Mouse (Mus musculus): ENCODE measurements around the gene Spsb3. TPM values are rescaled to one million over a fixed set of nuclear protein-coding genes. Genes with fewer than 3 reads are reported as not detected.

Spsb3 gene
- polyA plus RNA-seq, 1 experiment from 2014 or later, result 45.5 TPM

- H3K4me3 ChIP-seq (ENCODE audit: low read depth, low read length), result no peak overlapping the region
- no peak overlapping the region for H3K9ac ChIP-seq (ENCODE audit: low read length)
- no peaks in the 10 kb centered on the region for H3K4me1 ChIP-seq (replicated peaks; ENCODE audit: control insufficient read depth, insufficient read depth)
- no peaks in the 10 kb centered on the region for H3K36me3 ChIP-seq (ENCODE audit: control insufficient read depth, insufficient read depth, low read length)
- TF ChIP-seq EP300 (optimal IDR thresholded peaks at IDR 0.05) (no peak), CTCF (IDR thresholded peaks at IDR 0.05; ENCODE audit: low read depth) (no peak)
- H3K27me3 ChIP-seq (ENCODE audit: control insufficient read depth, insufficient read depth, low read length), result no peaks in the 10 kb centered on the region
- H3K9me3 ChIP-seq (ENCODE audit: control insufficient read depth, low read length), result no peaks in the 10 kb centered on the region
- no peak overlapping the region for H3K4me2 ChIP-seq (replicated peaks; ENCODE audit: low read depth)
- ATAC-seq (ENCODE audit: low FRiP score, low TSS enrichment) (no peak), DNase-seq (ENCODE audit: low spot score) (no peak)
- no peak overlapping the region for H3K27ac ChIP-seq (replicated peaks)
- WGBS, result 94% methylated on average over 1 of the region's 1 CpGs
Measured at GRCm38 (mm10) chr17:24847386-24847785, 39.1 kb upstream of the Spsb3 start.

- Histone ChIP-seq H3K4me1 (replicated peaks; ENCODE audit: control insufficient read depth, insufficient read depth) (no peaks in the 10 kb centered on the region), H3K9me3 (ENCODE audit: control insufficient read depth, low read length) (no peaks in the 10 kb centered on the region), H3K4me2 (replicated peaks; ENCODE audit: low read depth) (peak overlapping the region; percentile 92; the same call in 1 of the 2 replicates), H3K27me3 (ENCODE audit: control insufficient read depth, insufficient read depth, low read length) (no peaks in the 10 kb centered on the region), H3K4me3 (ENCODE audit: low read depth, low read length) (peak overlapping the region; percentile 70; the same call in 1 of the 2 replicates), H3K9ac (ENCODE audit: low read length) (no peak overlapping the region), H3K36me3 (ENCODE audit: control insufficient read depth, insufficient read depth, low read length) (no peaks in the 10 kb centered on the region), H3K27ac (replicated peaks) (no peak overlapping the region)
- ATAC-seq (ENCODE audit: low FRiP score, low TSS enrichment), result no peak
- TF ChIP-seq EP300 (optimal IDR thresholded peaks at IDR 0.05) (no peak), CTCF (IDR thresholded peaks at IDR 0.05; ENCODE audit: low read depth) (no peak)
- no peak for DNase-seq (ENCODE audit: low spot score)
Measured at GRCm38 (mm10) chr17:24848600-24849031, 37.8 kb upstream of the Spsb3 start.

- no peaks in the 10 kb centered on the region for H3K27me3 ChIP-seq (ENCODE audit: control insufficient read depth, insufficient read depth, low read length)
- H3K4me2 ChIP-seq (replicated peaks; ENCODE audit: low read depth), result peak overlapping the region; percentile 92
- peak; percentile 69 for TF ChIP-seq CTCF (IDR thresholded peaks at IDR 0.05; ENCODE audit: low read depth)
- no peak for TF ChIP-seq EP300 (optimal IDR thresholded peaks at IDR 0.05)
- peak overlapping the region; percentile 72 for H3K9ac ChIP-seq (ENCODE audit: low read length)
- no peaks in the 10 kb centered on the region for H3K36me3 ChIP-seq (ENCODE audit: control insufficient read depth, insufficient read depth, low read length)
- DNase-seq (ENCODE audit: low spot score) (no peak), ATAC-seq (ENCODE audit: low FRiP score, low TSS enrichment) (peak; percentile 60)
- under 1% methylated on average over 21 of the region's 21 CpGs for WGBS
- no peaks in the 10 kb centered on the region for H3K9me3 ChIP-seq (ENCODE audit: control insufficient read depth, low read length)
- H3K27ac ChIP-seq (replicated peaks), result peak overlapping the region; percentile 93
- no peaks in the 10 kb centered on the region for H3K4me1 ChIP-seq (replicated peaks; ENCODE audit: control insufficient read depth, insufficient read depth)
- H3K4me3 ChIP-seq (ENCODE audit: low read depth, low read length), result peak overlapping the region; percentile 70
Measured at GRCm38 (mm10) chr17:24849733-24850064, 36.7 kb upstream of the Spsb3 start.

GRCm38 (mm10) chr17:24850065-24850772 is 36.2 kb upstream of the Spsb3 start, which contains the start of gene Fahd1:
Gene Fahd1 (minus strand): TSS chr17:24850364.
- no peaks in the 10 kb centered on the region for H3K4me1 ChIP-seq (replicated peaks; ENCODE audit: control insufficient read depth, insufficient read depth)
- peak within 1 kb of the TSS; percentile 92 for H3K4me2 ChIP-seq (replicated peaks; ENCODE audit: low read depth)
- H3K9me3 ChIP-seq (ENCODE audit: control insufficient read depth, low read length), result no peaks in the 10 kb centered on the region
- H3K36me3 ChIP-seq (ENCODE audit: control insufficient read depth, insufficient read depth, low read length), result no peaks in the 10 kb centered on the region
- H3K27me3 ChIP-seq (ENCODE audit: control insufficient read depth, insufficient read depth, low read length), result no peaks in the 10 kb centered on the region
- ATAC-seq (ENCODE audit: low FRiP score, low TSS enrichment) (peak; percentile 99), DNase-seq (ENCODE audit: low spot score) (peak; percentile 96)
- peak within 1 kb of the TSS; percentile 70 for H3K4me3 ChIP-seq (ENCODE audit: low read depth, low read length)
- no peak for TF ChIP-seq EP300 (optimal IDR thresholded peaks at IDR 0.05)
- peak; percentile 51 for TF ChIP-seq CTCF (IDR thresholded peaks at IDR 0.05; ENCODE audit: low read depth)
- H3K27ac ChIP-seq (replicated peaks), result peak within 1 kb of the TSS; percentile 93
- peak within 1 kb of the TSS; percentile 72 for H3K9ac ChIP-seq (ENCODE audit: low read length)
- WGBS, result under 1% methylated on average over 56 of the region's 58 CpGs

GRCm38 (mm10) chr17:24850773-24851127 is 35.7 kb upstream of the Spsb3 start:
- Histone ChIP-seq H3K9ac (ENCODE audit: low read length) (peak overlapping the region; percentile 72), H3K4me2 (replicated peaks; ENCODE audit: low read depth) (peak overlapping the region; percentile 92), H3K27me3 (ENCODE audit: control insufficient read depth, insufficient read depth, low read length) (no peaks in the 10 kb centered on the region), H3K4me3 (ENCODE audit: low read depth, low read length) (peak overlapping the region; percentile 70), H3K36me3 (ENCODE audit: control insufficient read depth, insufficient read depth, low read length) (peaks cover 1% of the 10 kb centered on the region; the same call in 1 of the 2 replicates), H3K27ac (replicated peaks) (peak overlapping the region; percentile 56; the same call in 1 of the 2 replicates), H3K4me1 (replicated peaks; ENCODE audit: control insufficient read depth, insufficient read depth) (no peaks in the 10 kb centered on the region), H3K9me3 (ENCODE audit: control insufficient read depth, low read length) (no peaks in the 10 kb centered on the region)
- ATAC-seq (ENCODE audit: low FRiP score, low TSS enrichment) (no peak), DNase-seq (ENCODE audit: low spot score) (no peak)
- under 1% methylated on average over 20 of the region's 20 CpGs for WGBS
- TF ChIP-seq EP300 (optimal IDR thresholded peaks at IDR 0.05) (no peak), CTCF (IDR thresholded peaks at IDR 0.05; ENCODE audit: low read depth) (no peak)
